Comparison of ENCODE assay signal across 10 mouse cellular contexts in the genomic region with DNA sequence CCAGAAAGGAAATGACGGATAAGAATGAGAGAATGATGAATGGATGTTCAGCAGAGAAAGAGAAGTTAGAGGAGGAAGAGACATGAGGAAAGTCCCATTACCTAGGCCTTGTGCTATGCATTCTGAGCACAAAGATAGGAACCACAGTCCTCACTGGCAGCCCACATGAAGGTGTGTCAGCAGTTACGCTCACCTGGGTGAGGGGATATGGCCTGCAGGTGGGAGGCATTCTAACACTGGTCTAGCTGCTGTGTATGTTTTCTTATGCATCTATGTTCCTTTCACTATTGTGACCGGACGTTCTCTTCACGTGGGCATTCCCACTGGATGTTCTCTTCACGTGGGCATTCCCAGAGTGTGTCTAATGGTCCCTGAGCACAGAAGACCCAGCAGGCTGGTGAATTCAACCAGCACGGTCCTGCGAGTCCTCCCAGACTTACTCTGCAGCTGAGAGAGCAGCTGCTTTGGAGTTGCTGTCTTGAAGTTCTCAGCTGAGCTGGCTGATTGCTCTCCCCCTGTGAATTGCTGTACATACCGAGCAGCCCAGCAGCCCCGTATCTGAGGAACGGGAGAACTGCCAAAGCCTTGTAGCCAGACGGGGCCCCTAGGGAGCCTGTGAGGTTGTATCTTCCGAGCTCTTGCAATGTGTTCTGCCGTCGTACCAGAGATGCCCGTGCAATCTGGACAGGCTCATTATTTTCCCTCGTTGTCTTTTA.
DNase-seq lines count a peak whose midpoint lies in the region; ATAC-seq and TF ChIP-seq lines count a peak whose summit lies in the region.
"Had no signal": no experiment of that assay in that cellular context is flagged by ENCODE, and none has a peak within 500 bp of the region (broad histone marks: within the 10 kb centered on the region; RNA-seq: fewer than 3 reads in every experiment).

No protein-coding gene starts in this region.

- peak overlapping the region; percentile 14; the same call in 1 of the 2 replicates for H3K4me2 ChIP-seq in forebrain, postnatal 0 days (ENCODE audit: low read depth)
- H3K4me2 ChIP-seq in limb, embryonic 11.5 days (ENCODE audit: low read depth, severe bottlenecking) = no peak overlapping the region

- no peaks in the 10 kb centered on the region for H3K27me3 ChIP-seq in cerebellum, adult 2 months (ENCODE audit: control insufficient read depth, insufficient read depth, low read length)
- no peaks in the 10 kb centered on the region for H3K27me3 ChIP-seq in forebrain, postnatal 0 days (ENCODE audit: insufficient read depth, low read length)
- no peaks in the 10 kb centered on the region for H3K27me3 ChIP-seq in limb, embryonic 11.5 days (ENCODE audit: control insufficient read depth, insufficient read depth, low read length)

- WGBS in cerebellum, adult 2 months = 16% methylated on average over 17 of the region's 17 CpGs
- 31% methylated on average over 17 of the region's 17 CpGs for WGBS in forebrain, postnatal 0 days
- whole genome bisulfite sequencing in limb, embryonic 11.5 days = 46% methylated on average over 17 of the region's 17 CpGs

- no peak overlapping the region; the same call in 1 of the 2 replicates for H3K9ac ChIP-seq in forebrain, postnatal 0 days
- no peak overlapping the region for H3K9ac ChIP-seq in limb, embryonic 11.5 days (ENCODE audit: low read length)

- H3K9me3 ChIP-seq in forebrain, postnatal 0 days (ENCODE audit: low read length) = no peaks in the 10 kb centered on the region
- no peaks in the 10 kb centered on the region for H3K9me3 ChIP-seq in limb, embryonic 11.5 days (ENCODE audit: control insufficient read depth, low read length)

- H3K27ac ChIP-seq in cerebellum, adult 2 months (ENCODE audit: insufficient read depth, low read length) = no peak overlapping the region
- peak overlapping the region; percentile 64 for H3K27ac ChIP-seq in forebrain, postnatal 0 days (ENCODE audit: low read depth, low read length)
- 0 out of 2 replicates have a peak overlapping the region, but pooled peaks have one; percentile 31 for H3K27ac ChIP-seq in limb, embryonic 11.5 days (replicated peaks; ENCODE audit: low read depth, low read length)
- H3K27ac ChIP-seq: macrophage had no signal

- no peak for TF ChIP-seq CTCF in cerebellum, adult 2 months (IDR thresholded peaks at IDR 0.05; ENCODE audit: borderline replicate concordance, insufficient read depth, low read depth, low read length)
- TF ChIP-seq CTCF in forebrain, postnatal 0 days (IDR thresholded peaks at IDR 0.05; ENCODE audit: low read depth) = no peak

- H3K4me3 ChIP-seq in cerebellum, adult 2 months (replicated peaks; ENCODE audit: insufficient read depth, low read depth, low read length) = no peak overlapping the region
- no peak overlapping the region for H3K4me3 ChIP-seq in forebrain, postnatal 0 days (ENCODE audit: low read depth, low read length)
- no peak overlapping the region for H3K4me3 ChIP-seq in limb, embryonic 11.5 days (ENCODE audit: low read depth, low read length)
- H3K4me3 ChIP-seq: erythroblast, embryonic 14.5 days had no signal

- no peak for TF ChIP-seq POLR2A in cerebellum, adult 2 months (IDR thresholded peaks at IDR 0.05; ENCODE audit: borderline replicate concordance, insufficient read depth, low read length)

- H3K4me1 ChIP-seq in cerebellum, adult 2 months (ENCODE audit: control insufficient read depth, insufficient read depth, low read length) = peaks cover 4% of the 10 kb centered on the region
- no peaks in the 10 kb centered on the region for H3K4me1 ChIP-seq in forebrain, postnatal 0 days (ENCODE audit: insufficient read depth)
- H3K4me1 ChIP-seq in limb, embryonic 11.5 days (ENCODE audit: control insufficient read depth, insufficient read depth, low read length) = peaks cover 29% of the 10 kb centered on the region

- H3K36me3 ChIP-seq in forebrain, postnatal 0 days (ENCODE audit: insufficient read depth) = no peaks in the 10 kb centered on the region; the same call in 1 of the 2 replicates
- no peaks in the 10 kb centered on the region for H3K36me3 ChIP-seq in limb, embryonic 11.5 days (ENCODE audit: control insufficient read depth, insufficient read depth, low read length)

- peak; percentile 93 for ATAC-seq in forebrain, postnatal 0 days
- ATAC-seq in limb, embryonic 11.5 days (ENCODE audit: insufficient number of reproducible peaks, low FRiP score, low TSS enrichment, low read depth) = no peak

- peak; percentile 48 for DNase-seq in kidney, postnatal 10 days
- DNase-seq in kidney, adult 9 months = no peak
- DNase-seq in cerebellum, adult 2 months = peak; percentile 40 to 50
- peak; percentile 71 for DNase-seq in forebrain, postnatal 0 days
- peak; percentile 46 for DNase-seq in limb, embryonic 11.5 days (ENCODE audit: low spot score)
- DNase-seq in natural killer cell, adult 2 months (ENCODE audit: low spot score in 2 of 2) = no peak
- no peak for DNase-seq in spleen, postnatal 10 days (ENCODE audit: low spot score in 2 of 2)
- no peak for DNase-seq in T-cell, adult 2 months (ENCODE audit: low spot score)

Comparison
In these comparisons a context has a peak if more than half of its experiments do, and no peak if none do; other contexts are left out.
1. DNase-seq: peak in kidney, postnatal 10 days (single experiment), cerebellum, adult 2 months (2 of 2), forebrain, postnatal 0 days (single experiment) and limb, embryonic 11.5 days (single experiment); none in kidney, adult 9 months (single experiment), natural killer cell, adult 2 months (0 of 2), spleen, postnatal 10 days (0 of 2) and T-cell, adult 2 months (single experiment).